Mouse (Mus musculus) spleen, adult 2 months (tissue): ENCODE results near the gene Amz2.

Experiments
- CTCF ChIP-seq: fragments of 200-500 bp; IDR thresholded peaks from 2 replicates; pipeline ENCODE4 v1.5.1; 2011; ENCODE audit warnings: mild to moderate bottlenecking, inconsistent platforms; ENCODE audit not compliant: insufficient read depth, insufficient read length, insufficient replicate concordance; ENCODE audit errors: extremely low read depth
- POLR2A ChIP-seq: fragments of 200-500 bp; IDR thresholded peaks from 2 replicates; pipeline ENCODE4 v1.6.1; 2011; ENCODE audit warnings: low read depth, low read length, inconsistent platforms

DNA sequence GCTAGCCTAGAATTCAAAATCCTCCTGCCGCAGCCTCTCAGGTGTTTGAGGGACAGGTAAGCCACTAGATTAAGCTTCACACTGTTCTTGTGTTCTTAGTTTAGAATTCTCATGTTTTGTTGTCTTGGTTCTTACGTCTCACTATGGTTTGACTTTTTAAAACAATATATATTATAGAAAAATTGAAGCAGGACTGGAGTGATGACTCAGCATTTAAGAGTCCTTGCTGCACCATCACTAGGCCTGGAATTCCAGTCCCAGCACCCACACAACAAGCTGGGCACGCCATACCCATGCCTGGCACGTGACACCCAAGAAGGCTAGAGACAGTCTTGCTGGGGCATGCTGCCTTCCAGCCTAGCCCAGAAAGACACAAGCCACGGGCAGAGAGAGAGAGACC, 19.3 kb upstream of the Amz2 start:
- TF ChIP-seq POLR2A (no peak), CTCF (no peak)
